Mouse (Mus musculus): ENCODE measurements around the gene Cdc26.

Cdc26 gene

DNA sequence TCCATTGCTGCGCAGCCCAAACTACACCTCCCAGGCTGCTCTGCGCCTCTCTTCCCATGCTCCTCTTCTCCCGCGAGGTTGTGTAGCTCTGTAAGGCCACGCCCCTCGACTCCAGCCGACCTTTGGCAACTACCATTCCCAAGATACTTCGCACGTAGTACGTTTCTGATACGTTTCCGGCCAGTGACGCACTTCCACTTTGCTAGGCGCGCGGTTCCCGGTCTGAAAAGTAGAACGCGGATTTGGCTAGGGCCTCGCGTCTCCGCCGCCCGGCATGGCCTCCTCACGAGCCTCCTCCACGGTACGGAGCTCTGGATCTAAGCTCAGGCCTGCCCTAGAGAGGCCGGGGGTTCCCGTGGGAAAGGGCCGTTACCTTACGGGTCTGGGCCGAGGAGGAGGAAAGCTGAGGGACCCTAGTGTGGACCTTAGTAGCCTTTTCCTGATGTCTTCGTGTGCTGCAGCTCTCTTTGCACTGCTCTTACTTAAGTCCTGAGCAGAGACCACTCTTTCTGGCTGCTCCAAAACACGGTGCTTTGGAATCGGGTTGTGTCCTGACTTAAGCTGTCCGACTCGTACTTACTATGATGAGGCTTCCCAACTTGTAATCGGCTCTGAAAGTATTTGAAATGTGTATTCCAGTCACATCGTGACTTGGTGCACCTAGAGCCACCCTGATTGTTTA is at the start of gene Cdc26, which contains the start of gene Prpf4:
Cdc26 (minus strand) TSS at position 42 of the 682 bp plus-strand sequence.
Prpf4 (plus strand) TSS at position 197 of the 682 bp plus-strand sequence.
- DNase-seq = peak; percentile 100

DNA sequence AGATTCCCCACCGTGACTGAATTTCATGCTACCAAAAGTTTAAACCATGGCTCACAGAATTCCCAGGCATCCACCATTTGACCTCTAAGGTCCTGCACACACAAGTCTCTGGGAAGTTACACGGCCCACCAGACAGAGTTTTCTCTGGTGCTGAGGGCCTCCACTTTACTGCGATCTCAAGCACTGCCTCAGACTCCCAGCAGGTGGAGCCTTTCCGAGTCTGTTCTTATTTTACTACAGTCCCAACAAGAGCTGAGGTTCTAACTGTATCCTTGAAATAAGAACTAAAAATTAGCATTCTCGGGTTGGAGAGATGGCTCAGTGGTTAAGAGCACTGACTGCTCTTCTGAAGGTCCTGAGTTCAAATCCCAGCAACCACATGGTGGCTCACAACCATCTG is 46.6 kb upstream of the Cdc26 start:
- DNase-seq = peak; percentile 69

DNA sequence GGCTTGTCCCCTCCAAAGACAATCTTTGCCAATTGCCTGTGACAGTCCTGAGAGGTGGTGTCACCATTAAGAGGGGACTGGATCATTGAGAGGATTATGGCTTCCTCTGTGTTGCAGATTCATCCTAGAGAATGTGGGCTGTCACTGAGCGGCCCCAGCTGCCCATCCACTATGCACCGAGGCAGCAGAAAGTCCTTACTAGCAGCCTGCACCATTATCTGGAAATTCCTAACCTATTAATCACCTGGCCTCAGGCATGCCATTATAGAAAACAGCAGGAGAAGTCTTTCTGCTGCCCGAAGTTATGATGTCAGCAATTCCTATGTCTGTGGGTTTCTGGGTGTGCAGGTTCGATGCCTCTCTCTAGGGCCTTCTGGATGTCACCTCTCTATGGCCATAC is 32.5 kb upstream of the Cdc26 start:
- no peak for DNase-seq

DNA sequence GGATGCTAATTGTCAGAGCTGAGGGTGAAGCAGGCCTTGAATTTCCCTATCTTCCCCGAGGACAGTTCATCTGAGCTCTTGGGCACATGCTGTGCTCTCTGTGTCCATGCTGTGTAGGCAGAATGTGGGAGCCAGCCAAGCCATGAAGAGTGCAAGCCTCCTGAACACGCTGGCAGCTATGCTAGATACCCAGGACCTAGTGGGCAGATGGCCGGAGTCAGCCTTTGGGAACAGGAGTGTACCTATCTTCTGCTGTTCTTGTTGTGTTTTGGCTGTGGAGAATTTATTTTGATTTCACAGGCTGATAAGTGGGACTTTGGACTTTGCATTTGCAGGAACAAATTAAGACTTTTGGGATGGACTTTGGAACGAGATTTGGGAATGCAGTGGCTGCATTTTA is 32.1 kb upstream of the Cdc26 start:
- no peak for DNase-seq

DNA sequence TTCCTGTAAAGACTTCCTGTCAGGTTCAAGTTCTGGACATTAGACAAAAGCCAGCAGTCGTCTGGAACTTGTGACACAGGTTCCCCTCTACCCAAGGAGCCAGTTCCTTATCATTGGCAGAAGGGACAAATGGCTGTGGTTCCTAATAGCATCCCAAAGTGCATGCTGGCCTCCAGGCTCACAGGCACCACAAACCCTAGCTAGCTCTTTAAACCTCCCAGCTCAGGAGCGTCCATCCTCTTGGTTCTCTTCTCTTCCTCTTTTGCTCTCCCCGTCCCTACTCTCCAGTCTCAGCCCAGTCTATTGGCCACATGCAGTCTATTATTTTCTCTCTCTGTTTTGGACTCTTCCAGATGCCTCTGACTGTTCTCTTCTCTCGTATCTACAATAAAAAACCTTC is 31.4 kb upstream of the Cdc26 start:
- no peak for DNase-seq

DNA sequence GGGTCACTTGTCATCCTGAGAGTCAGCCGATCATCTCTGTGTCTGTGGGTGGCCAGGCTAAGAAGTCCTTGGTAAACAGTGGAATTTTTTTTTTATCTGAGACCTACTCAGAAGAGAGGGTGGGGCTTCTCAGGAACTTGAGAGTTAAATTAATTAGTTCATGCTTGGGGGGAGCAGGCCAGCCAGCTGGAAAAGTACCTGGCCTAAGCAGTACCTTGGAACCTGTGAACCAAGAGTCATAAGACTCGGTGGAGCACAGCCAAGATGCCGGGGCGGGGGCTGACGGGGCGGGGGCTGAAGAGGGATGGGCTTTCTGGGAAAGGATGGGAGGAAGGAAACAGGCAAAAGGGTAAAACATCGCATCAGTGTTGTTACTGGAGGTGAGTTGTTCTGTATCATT is 29.4 kb upstream of the Cdc26 start:
- DNase-seq = no peak

DNA sequence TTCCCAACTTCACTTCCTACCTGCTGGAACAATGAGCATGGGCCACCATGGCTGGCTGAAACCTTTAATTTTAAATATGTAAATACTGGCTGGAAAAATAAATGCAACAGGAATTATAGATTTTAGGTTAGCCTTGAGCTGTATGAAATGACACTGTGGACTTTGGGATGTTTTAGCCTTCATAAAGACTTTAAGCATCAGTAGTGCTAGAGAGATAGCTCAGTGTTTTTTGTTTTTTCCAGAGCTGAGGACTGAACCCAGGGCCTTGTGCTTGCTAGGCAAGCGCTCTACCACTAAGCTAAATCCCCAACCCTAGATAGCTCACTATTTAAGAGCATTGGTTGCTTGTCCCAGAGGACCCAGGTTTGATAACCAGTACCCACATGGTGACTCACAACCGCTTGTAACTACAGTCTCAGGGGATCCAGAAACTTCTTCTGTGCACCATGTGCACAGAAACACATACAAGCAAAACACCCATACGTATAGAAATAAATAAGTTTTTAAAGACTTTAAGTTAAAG is 28.9 kb upstream of the Cdc26 start:
- DNase-seq = no peak

DNA sequence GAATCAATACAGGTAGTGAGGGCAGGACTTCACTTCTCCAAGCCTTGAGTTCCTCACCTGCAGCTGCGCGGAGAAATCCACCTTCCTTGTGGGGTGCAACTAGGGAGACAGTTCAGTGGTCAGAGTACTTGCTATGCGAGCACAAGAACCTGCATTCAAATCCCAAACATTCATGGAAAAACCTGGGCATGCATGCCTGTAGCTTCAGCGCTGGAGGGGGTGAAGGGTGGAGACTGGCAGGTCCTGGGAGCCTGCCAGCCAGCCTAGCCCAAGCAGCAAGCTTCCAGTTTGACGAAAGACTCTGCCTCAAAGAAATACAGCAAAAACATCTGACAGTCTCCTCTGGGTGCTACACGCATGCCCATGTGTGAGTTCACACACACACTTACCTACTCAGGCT is 26.6 kb upstream of the Cdc26 start, which contains the start of gene Rnf183:
Rnf183 (minus strand) TSS at position 172 of the 400 bp plus-strand sequence.
- DNase-seq = no peak

DNA sequence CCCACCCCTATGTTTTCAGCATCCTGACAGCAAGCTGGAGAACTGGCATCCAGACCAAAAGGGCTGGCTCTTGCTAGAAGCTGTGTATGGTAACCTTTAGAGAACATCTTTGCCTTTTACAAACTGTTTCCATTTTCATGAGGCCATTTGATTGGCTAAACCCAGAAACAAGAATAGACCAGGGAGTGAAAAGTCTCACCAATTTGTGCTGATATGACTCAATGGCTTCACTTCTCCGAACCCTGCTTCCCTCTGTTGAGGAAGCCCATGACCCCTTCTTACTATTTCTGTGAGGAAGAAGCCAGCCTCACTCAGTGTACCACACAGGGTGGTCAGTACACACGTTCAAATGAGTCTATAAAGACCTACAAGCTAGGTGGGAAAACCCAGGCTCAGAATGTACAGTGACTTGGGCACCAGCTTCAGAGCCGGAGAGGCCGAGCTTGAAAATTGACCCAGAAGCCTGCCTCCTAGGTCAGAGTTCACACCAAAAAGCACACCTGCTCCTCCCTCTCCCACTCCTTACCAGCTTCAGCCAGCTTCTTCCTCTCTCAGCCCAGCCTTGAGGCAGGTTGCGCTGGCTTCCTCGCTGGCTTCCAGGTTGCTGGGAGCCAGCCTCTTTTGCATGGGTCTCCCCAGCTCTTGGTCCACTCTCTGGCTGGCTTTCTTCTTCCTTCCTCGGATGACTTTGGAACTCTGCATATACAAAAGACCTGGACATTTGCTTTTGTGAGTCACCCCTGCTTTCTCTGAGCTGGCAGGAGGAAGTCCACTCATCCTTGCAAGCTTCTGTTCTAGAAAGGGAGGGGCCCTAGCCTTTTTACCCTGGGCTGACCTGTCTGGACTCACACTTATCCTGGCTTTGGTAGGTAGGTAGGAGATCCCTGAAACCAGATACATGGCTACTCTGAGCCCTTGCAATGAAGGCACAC is 25.8 kb upstream of the Cdc26 start:
- no peak for DNase-seq

DNA sequence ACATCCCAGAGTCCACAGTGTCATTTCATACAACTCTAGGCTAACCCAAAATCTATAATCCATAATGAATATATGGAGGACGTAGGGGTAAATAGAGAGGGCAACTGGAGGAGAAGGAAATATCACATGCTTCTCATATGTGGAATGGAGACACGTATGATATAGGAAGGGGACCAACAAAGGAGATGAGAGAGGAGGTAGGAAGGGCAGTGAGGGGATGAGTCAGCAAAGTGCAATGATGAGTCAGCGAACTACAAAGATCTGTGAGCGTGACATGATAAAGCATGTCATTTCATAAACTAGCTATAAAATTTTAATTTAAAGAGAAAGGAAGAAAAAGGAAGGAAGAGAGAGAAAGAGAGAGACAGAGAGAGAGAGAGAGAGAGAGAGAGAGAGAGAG is 23.1 kb upstream of the Cdc26 start:
- no peak for DNase-seq

DNA sequence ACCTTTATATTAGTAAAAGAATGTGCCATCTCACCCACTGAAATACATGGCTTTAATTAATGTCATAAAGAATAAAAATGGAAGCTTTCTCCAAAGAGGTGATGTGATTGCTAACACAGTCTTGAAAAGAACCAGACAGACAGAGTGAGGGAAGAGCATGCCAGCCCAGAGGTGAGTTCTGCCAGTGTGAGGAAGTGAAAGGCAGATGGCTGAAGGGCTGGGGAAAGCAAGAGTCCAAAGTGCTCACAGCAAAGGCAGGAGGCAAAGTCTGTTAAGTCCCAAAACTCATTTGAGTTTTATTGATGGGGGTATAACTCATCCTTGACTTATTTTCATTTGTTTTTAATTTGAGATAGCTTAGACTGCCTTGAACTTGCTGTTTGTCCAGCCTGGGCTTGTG is 22.2 kb upstream of the Cdc26 start:
- DNase-seq = no peak

DNA sequence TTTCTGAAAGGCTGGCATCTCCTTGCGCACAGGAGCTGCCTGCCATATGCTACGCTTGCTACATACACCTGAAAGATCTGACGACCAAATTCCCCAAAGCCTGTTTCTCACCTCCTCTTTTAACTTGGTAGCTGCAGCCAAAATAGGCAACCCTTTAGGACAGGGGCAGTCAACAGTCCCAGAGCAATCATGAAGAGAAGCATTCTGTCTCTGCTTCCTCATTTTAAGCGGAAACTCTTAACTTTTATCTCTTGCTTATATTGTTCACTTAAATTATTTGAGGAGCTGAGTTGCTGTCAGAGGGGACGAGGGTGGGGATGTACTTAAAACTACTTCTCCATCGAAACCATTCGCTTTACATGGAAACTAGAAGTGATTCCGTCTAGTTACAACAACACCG is 21.2 kb upstream of the Cdc26 start:
- no peak for DNase-seq

DNA sequence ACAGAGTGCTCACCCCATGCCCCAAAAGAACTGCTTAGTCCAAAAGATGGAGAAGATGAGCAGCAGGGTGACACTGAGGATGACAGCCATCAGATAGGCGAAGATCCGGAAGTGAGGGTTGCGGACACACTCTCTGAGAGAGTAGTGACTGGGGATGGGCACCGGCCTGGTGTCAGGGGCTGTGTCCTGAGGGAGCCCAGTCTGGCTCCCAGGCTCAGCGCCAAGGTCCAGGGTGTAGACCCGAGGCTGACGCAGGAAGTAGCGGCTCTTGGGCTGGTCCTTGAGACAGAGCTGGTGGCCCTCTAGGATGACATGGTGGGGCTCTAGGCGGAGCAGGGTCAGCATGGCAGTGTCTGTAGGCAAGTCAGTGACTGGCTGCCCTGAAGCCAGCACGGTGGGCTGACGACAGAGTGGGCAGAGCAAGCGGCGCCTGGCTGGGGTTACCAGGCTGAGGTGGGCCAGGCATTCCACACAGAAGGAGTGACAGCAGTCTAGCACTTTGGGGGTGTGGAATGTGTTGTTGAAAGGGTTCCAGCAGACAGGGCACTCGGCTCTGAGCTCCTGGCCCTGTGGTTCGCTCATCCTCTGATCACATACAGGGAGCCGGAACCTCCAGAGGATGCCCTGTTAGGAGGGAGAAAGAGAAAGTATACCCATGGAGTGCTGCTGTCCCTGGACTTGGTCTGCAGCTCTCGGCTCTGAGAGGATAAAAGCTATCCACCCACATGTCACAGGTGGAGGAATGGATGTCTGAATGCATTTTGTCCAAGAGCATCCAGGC is 19.7 kb upstream of the Cdc26 start:
- peak; percentile 12 for DNase-seq

DNA sequence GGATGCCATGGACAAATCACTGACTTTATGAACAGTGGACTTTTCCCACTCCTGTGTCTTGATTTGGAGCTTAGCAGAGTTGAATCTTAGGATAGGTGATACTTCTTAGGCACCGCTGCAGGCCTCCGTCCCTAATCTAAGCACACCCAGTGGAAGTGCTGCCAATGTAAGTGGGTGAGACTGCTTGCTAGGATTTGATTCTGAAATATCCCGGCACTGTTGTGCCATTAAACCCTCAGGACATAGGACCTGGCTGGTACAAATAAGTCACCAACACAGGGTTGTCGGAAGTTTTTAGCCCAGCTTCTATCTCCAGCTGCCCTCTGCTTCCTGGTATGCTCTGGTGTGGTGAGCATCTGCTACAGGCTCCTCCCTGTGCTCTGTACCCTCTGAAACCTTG is 17.4 kb upstream of the Cdc26 start:
- no peak for DNase-seq

DNA sequence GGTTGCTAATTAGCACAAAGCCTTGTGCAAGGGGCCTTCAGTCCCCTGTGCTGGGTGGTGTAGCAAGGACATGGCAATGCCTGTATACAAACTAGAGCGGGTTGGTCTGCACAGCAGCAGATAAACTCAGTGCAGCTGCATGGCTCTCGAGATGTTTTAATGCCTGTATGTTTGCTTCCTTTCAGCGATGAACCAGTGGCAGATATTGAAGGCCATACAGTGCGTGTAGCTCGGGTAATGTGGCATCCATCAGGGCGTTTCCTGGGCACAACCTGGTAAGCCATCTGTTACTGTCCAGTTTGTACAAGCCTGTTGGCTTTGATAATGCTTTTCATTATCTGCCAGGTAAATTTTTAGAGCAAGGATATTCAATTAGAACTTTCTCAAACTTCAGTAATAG is 10.6 kb upstream of the Cdc26 start:
- DNase-seq = no peak

DNA sequence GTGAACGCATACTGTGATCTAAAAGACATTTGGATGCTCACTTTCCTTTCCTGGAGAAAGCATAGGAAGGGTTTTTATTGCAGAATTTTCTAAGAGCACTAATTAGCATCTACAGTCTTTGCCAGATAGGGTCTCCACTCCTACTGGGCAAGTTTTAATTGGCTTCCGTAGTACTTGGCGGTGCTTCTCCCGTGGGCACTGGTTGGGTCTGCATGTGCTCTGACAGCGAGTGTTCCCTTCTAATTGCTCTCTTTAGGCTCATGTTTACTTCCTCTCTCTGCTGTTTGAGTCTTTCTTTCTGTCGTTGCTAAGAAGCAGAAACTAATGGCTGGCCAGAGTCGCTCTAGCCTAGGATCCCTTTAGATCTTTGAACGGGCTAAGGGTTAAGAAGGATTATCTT is 10.0 kb upstream of the Cdc26 start:
- DNase-seq = no peak

DNA sequence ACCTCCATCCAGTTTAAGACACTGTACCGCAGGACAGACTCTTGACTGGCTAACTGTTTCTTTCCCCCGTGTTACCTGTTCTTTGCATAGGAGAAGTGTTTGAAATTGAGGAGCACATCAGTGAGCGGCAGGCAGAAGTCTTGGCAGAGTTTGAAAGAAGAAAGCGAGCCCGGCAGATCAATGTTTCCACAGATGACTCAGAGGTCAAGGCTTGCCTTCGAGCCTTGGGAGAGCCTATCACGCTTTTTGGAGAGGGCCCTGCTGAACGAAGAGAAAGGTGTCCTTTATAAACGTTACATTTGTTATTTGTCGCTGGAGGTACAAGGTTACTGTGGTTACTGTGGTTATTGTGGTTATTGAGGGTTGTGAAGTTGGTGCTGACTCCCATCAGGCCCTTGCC is 3.2 kb upstream of the Cdc26 start:
- DNase-seq = no peak

DNA sequence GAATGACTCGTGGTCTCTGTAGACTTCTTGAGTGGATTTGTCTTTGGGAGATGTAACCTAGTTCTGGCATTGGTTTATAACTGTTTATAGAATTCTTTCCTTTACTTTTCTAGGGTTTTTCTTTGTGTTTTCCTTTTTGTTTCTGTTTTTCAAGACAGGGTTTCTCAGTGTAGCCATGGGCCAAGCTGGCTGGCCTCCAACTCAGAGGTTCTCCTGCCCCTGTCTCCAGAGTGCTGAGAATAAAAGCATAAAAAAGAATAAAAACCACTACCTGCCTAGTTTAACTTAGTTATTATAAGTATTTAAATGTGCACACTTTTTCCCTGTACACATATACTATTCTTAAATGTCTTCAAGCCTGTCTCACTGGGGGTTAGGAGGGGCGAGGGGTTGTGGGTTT is 1.9 kb upstream of the Cdc26 start:
- DNase-seq = no peak

DNA sequence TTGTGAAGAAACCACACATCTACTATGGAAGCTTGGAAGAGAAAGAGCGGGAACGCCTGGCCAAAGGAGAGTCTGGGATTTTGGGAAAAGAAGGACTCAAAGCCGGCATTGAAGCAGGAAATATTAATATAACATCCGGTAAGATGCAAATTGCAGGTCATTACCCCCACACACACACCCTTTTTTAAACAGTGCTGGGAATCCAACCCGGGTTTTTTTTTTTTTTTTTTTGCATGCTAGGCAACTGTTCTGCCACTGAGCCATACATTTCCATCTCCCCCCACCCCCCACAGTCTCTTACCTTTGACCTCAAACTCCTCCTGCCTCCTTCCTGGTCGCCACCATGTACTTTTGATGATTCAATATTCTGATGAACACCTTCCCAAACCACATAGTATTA is 1.2 kb upstream of the Cdc26 start:
- no peak for DNase-seq

DNA sequence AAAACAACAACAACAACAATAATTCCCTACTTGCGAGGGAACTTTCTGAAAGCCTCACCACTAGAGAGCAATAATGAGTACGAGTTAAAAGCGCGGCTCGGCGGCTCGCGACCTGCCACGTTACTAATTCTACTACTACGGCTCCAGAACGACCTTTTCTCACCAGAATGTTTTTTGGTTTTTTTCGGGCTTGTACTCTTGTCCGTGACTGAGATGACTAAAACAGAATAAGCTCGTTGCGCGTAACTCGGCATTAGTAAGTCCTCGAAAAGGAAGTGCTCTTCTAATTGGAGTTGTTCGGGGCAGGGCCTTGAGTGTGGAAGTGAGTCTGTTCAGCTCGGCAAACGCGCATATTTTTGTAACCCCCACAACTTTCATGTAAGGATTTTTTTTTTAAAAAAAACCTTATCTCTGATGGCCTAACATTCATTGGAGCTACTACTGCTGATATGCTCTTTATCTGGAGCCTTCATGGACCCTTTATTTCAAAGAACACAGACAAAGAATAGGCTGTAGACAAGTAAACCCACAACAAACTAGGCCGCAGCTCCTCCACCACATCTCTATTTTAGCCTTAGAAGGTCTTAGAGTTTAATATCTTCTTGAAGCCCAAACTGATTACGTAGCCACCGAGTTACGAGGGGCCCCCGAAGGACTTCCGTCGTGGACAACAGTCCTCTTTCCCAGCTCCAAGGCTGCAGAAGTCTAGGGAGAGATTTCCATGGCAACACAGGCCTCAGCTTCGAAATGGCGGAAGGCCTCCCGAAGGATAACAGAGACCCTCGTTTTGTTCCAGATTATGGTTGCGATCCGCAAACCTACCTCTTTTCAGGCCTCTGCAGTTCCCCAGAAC is 486 bp downstream of the Cdc26 start:
- peak; percentile 78 for DNase-seq

DNA sequence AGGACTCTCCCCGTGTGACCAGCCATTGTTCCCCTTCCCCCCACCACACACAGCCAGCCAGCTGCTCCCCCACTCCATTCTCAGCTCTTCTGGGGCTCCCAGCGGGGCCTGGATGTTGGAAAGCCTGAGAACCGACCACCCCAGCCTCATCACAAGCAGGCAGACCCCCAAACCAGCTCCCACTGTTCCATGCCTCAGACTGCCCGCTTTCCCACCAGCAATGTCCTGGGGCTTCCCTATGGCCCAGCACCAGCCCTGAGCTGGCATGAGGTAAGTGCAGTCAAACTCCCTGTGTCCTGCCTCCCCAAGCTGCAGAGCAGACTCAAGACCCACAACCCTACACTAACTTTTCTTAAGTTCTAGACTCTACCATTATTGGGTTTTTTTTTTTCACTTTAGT is 2.3 kb downstream of the Cdc26 start:
- no peak for DNase-seq

DNA sequence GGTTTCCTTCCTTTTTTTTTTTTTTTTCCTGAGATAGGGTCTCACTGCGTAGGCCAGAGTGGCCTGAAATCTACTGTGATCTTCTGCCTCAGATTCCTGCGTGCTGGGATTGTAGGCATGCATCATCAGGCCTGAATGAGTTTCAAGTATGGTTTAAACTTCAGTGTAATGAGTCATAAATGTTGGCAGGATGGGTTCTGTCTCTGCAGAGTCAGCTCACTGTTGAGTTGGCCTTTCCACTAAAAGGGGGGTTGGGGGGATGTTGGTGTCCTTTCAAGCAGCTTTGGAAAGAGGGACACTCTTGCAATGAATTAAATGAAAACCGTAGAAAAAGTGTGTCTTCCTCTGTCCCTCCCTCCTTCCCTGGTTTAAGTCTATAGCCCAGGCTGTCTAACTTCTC is 9.5 kb downstream of the Cdc26 start:
- DNase-seq = no peak

Measured in lung, postnatal 36 days (tissue).